Mouse (Mus musculus): ENCODE results near the gene Rps29. TPM values are rescaled to one million over a fixed set of nuclear protein-coding genes. Genes with fewer than 3 reads are reported as not detected.

The Rps29 gene
- total RNA-seq, 2 experiments from 2014 or later: 1,152 to 1,205 TPM

DNA sequence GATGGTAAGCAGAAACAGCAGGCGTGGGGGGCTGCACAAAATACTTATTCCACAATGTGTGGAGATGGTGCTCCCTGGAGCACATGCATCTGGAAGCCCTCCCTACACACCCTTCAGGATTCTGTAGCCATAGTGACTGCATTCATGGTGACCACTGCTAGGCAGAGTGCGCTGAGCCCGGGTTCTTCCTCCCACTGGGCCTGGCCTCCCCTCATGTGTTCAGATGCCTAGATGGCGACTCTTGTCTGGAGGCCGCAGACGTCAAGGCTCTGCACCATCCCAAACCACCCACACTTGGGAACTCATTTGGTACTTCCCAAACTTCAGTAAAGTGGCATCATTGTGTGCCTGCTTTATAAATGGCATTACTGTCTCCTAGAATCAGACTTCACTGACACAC lies 15.5 kb downstream of the Rps29 start:
- intact Hi-C loops (cut with DNase I; ENCODE audit: low total_unique reads): no loop called here
- DNase-seq: no peak

GRCm38 (mm10) chr12:69139841-69140240 lies 19.1 kb downstream of the Rps29 start:
- DNase-seq: no peak
- intact Hi-C loops (cut with DNase I; ENCODE audit: low total_unique reads): no loop called here

DNA sequence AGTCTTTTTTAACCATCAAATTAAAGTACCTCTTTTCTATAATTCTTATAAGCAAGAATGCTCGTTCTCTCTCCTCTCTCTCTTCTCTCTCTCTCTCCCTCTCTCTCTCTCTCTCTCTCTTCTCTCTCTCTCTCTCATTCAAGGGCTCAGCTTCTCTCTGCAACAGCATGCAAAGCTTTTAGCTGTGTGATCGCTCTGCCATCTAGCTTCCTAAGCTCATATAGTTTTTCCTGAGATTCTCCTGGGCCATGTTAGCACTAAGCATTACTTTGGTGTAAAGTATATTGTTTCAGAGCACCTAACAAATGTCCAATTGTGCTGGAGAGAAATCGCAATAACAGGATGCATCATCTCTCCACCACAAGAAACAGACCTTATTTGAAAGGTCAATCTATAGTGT lies 19.8 kb downstream of the Rps29 start:
- intact Hi-C loops (cut with DNase I; ENCODE audit: low total_unique reads): no loop called here
- no peak for DNase-seq

DNA sequence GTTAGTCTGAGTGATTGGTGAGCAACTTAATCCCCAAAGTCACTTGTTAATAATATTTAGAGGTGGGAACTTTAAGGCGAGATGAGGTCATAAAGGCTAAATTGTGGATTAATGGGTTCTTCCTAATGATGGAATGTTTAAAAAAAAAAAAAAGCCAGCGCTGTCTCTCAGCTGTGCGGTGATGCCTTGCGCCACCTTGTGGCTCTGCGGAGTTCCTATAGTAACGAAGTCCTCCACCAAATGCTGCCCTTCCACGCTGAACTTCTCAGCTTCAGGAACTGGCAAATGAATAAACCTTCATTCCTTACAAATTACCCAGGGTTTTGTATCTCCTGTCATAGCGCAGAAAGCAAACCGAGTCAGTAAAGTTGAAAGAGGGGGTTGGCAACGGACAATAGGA lies 27.0 kb downstream of the Rps29 start:
- peak; percentile 26 for DNase-seq
- intact Hi-C loops (cut with DNase I; ENCODE audit: low total_unique reads): no loop called here

GRCm38 (mm10) chr12:69131267-69131666 lies 27.7 kb downstream of the Rps29 start:
- intact Hi-C loops (cut with DNase I; ENCODE audit: low total_unique reads): no loop called here
- DNase-seq: no peak

GRCm38 (mm10) chr12:69130486-69130885 lies 28.5 kb downstream of the Rps29 start:
- intact Hi-C loops (cut with DNase I; ENCODE audit: low total_unique reads): no loop called here
- no peak for DNase-seq

- intact Hi-C loops (cut with DNase I; ENCODE audit: low total_unique reads): no loop called here
- DNase-seq: no peak
Measured at GRCm38 (mm10) chr12:69129634-69130310, 29.2 kb downstream of the Rps29 start.

- intact Hi-C loops (cut with DNase I; ENCODE audit: low total_unique reads): no loop called here
- DNase-seq: no peak
Measured at GRCm38 (mm10) chr12:69127626-69128025, 31.4 kb downstream of the Rps29 start.

GRCm38 (mm10) chr12:69127170-69127569 lies 31.8 kb downstream of the Rps29 start:
- DNase-seq: no peak
- intact Hi-C loops (cut with DNase I; ENCODE audit: low total_unique reads): no loop called here

GRCm38 (mm10) chr12:69125066-69125465 lies 33.9 kb downstream of the Rps29 start:
- intact Hi-C loops (cut with DNase I; ENCODE audit: low total_unique reads): no loop called here
- DNase-seq: no peak

GRCm38 (mm10) chr12:69122801-69123200 lies 36.2 kb downstream of the Rps29 start:
- intact Hi-C loops (cut with DNase I; ENCODE audit: low total_unique reads): no loop called here
- DNase-seq: no peak

DNA sequence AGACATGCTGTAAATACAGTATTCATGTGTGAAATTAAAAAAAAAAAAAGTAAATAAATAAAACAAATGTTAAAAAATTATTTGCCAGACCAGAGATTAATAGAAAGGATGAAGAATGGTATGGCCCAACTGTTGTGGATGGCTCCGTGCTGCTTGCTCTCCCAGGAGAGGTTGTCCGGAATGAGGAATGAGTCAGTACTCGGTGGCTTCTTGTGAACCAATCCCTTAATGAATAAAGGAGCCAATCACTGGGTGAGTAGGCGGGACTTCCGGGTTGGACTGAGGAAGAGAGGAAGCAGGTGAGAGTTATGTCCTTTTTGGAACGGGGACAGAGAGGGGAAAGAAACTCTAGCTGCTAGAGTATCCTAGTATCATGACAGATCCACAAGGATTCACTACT lies 39.1 kb downstream of the Rps29 start:
- intact Hi-C loops (cut with DNase I; ENCODE audit: low total_unique reads): no loop called here
- DNase-seq: no peak

Small RNA genes lying within 50 kb of the gene (microRNA-seq; reads per million reads assigned to microRNA genes)
- gene Gm47287 (0 reads per million in 2 experiments), gene Gm47295 (0 to 0.50 reads per million in 2 experiments)

Other genes starting within 250 kb of the Rps29 start
- under 1 TPM; 0.27 to 0.31 TPM for gene Lrr1, start 9.6 kb upstream of the Rps29 start, total RNA-seq (2021)
- gene Rpl36al, start 24.9 kb upstream of the Rps29 start, total RNA-seq (2021): 100 to 1,000 TPM; 324 to 375 TPM
- 10 to 100 TPM; 11.7 to 16.1 TPM for gene Mgat2, start 25.0 kb upstream of the Rps29 start, total RNA-seq (2021)
- gene Gm49383, start 37.9 kb upstream of the Rps29 start, total RNA-seq (2021): 1 to 10 TPM; 1.5 to 2.8 TPM
- gene Dnaaf2, start 39.2 kb upstream of the Rps29 start, total RNA-seq (2021): under 1 TPM; 0.24 to 0.66 TPM
- gene Gm49384, start 45.1 kb upstream of the Rps29 start, total RNA-seq (2021): 1 to 10 TPM; 1.4 to 2.0 TPM
- gene Pole2, start 69.0 kb upstream of the Rps29 start, total RNA-seq (2021): 1 to 10 TPM in 1 of 2 experiments, under 1 TPM in 1; 0.80 to 1.7 TPM
- 10 to 100 TPM; 15.7 to 17.4 TPM for gene Klhdc1, start 82.0 kb upstream of the Rps29 start, total RNA-seq (2021)
- gene Klhdc2, start 137.5 kb upstream of the Rps29 start, total RNA-seq (2021): 100 to 1,000 TPM; 103 to 104 TPM
- 10 to 100 TPM; 16.8 to 19.1 TPM for gene Nemf, start 198.0 kb upstream of the Rps29 start, total RNA-seq (2021)
- 10 to 100 TPM; 29.7 to 36.3 TPM for gene Arf6, start 213.0 kb upstream of the Rps29 start, total RNA-seq (2021)
- gene Gm9887, start 213.3 kb upstream of the Rps29 start, total RNA-seq (2021): under 1 TPM in 1 of 2 experiments, not detected in 1; 0.37 TPM

Measured in gastrocnemius, postnatal 14 days (tissue).